Mouse (Mus musculus): ENCODE measurements at regions not wholly inside any gene's neighbourhood (a gene's known extent, or its start where the extent isn't known, plus 50 kb on each side); places are given as distances from the start of the nearest gene placed in this dataset.

DNA sequence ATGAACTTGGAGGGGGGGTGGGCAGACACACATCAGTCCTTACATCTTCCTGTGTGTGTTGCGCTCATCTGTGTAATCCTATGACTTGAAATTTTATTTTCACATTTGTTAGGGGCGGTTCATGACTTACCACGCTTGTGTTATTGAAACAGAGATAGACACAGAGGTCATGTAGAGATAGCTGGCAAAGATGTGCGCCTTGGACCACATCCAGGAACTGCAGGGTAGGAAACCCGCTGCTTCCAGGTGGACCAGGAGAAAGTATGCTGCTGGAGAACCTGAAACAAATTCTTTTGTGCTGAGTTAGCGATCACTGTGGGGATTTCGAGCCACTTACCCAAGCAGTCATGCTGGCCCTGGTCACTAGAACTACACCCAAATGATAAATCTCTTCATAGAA, 89.1 kb downstream of the Kcnj2 start:
- DNase-seq (ENCODE audit: low spot score), result no peak

DNA sequence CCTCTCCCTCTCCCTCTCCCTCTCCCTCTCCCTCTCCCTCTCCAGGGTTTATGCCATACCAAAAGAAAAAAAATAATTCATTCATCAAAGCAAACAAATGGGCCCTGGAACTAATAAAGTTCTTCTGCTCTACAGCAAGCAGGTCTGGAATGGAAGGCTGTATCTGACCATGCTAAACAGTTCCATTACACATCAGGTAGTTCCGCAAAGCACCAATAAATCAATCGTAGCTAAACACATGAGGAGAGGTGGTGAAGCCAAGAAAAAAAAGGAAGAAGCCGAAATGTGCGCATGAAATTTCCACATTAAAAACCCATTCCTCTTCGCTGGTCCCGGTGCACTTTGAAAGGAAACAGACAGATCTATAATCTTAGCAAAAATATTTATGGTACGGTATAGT, 89.8 kb downstream of the Kcnj2 start:
- no peak for DNase-seq (ENCODE audit: low spot score)

DNA sequence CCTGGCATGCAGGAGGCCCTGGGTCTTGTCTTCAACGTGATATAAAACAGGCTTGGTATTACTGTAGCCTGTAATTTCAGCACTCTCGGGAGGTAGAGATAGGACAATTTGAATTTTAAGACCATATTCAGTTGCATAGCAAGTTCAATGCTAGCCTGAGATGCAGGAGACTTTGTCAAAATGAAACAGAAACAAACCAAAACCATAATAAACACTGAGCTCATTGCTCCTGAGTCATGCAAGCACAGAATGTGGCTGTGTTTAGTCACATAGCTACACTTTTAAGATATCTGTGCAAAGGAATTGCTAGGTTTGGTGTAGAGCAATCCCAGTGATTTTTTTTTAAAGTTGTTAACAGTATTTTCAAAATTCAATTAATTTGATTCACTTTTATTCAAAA, 93.3 kb downstream of the Kcnj2 start:
- no peak for DNase-seq (ENCODE audit: low spot score)

DNA sequence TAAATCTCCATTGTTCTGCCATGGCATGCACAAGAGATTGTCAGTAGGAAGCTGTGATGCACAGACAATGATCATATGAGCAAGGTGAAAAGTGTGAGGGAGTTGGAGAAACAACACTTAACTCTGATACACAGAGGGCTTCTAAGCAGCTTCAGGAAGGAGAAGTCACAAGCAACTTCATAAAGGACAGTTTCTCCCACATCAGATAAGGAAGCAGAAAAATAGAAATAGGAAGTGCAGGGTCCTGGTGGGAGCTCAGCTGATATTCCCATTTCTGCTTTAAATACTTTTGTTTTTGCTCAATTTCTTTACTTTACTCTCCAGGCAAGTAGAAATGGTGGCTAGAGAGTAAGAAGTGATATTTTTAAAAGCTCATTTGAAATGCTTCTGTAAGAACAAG, 98.9 kb downstream of the Kcnj2 start:
- no peak for DNase-seq (ENCODE audit: low spot score)

DNA sequence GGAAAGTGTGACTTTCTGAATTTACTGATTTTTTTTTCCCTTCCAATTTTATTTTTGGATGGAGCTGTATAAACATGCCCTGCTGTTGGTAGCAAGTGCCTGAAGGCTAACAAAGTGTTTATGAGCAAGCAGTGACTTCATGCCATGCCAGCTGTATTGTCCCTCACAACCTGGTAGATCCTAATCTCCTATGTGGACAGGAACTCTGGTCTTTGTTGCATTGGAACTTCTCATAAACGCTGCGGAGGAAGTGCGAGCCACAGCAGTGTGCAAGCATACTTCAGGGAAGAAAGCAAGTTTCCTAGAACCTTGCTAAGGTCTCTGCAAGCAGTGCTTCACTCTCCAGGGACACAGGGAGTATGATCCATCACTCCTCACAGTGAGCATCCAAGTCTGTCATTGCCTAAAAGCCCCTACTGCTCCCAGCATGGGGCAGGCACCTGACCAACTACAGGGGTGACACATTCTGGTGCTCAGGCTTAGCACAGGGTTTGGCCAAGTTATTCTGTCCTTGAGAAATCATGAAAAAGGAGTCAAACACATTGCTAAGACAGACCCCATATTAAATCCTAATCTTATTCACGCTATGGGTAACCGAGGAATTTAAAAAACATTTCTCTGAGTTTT, 104.3 kb downstream of the Kcnj2 start:
- no peak for DNase-seq (ENCODE audit: low spot score)

DNA sequence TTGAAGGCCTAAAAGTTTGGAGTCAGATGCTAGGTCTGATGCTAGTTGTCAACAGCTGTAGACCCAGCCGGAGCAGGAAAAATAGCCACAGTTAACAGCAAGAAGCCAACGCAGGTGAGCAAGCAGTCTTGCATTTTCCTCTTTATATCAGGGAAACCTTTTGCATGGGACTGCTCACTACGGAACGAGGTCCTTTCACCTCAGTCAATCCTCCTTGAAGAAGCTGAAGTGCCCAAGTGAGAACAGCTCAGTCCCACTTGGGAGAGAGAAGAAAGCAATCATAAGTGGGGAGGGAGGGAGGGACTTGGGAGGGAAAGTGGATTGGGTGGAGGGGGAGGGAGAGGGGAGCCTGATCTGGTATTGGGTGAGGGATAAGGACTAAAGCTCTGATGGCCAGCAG, 107.6 kb downstream of the Kcnj2 start:
- DNase-seq (ENCODE audit: low spot score), result no peak

DNA sequence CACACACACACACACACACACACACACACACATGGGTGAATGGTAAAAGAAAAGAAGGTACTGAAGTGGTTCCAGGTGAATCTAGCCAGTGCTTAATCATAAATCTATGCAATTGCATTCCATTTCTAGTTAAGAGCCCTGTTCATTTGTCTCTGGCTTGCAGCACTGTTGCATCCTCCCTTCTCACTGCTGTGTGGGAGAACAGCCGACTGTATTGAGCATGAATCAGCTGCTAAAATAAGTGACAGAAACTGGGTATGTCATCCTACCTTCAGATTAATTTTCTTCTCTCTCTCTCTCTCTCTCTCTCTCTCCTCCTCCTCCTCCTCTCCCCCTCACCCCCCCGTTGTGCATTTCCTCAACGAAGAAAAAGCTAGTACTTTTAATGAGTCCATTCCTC, 109.6 kb downstream of the Kcnj2 start:
- DNase-seq (ENCODE audit: low spot score), result no peak

DNA sequence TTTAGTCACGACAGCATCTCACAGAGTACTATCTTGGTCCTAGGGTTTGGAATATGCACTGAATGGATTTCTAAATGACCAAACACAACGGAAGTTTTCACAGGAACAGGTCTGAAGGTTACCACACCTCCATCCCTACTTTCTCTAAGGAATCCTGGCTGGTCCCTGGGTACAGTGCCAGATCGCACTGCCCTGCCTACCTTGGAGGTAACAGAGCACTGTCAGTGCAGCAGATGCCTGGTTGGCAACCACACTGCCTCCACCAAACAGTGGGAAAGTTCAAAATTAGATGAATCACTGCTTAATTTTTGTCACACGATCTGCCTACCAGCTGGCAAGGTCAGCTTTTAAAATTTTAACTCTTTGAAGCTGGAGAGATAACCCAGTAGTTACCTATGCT, 111.6 kb downstream of the Kcnj2 start:
- DNase-seq (ENCODE audit: low spot score), result no peak

DNA sequence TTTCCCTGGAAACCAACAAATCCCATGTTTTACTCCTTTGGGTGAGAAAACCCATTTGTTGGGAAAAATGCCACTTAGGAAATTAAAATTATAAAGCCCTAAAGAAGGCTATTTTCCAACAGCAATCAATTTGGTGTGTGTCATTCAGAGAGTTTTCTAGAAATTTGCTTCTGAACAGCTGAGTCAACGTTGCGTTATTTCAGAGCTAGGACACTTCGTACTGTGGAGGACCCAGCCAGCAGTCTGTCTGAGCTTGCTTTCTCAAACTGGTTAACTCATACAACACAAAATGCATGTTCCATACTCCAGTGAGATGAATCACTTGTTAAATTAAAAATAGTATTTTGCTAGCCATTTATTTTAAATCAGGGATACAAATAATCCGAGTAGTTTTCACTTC, 131.5 kb downstream of the Kcnj2 start:
- DNase-seq (ENCODE audit: low spot score), result no peak

DNA sequence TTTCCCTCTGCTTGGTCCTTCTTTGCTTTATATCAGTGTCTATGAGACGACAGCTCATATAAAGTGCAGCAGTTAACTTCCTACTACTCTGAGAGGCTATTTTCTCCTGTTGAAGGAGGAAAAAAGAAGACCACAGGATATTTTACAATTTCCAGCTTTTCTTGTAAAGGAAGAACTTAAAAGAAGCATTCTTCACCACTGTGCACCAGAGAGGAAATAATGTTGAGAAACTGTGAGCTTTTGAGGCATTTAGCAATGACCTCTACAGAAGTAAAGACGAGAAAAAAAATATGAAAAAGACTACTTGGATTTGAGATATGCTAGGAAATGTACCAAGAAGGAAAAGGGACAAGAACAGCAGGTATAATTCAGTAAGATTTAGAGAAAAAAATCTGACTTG, 134.5 kb downstream of the Kcnj2 start:
- DNase-seq (ENCODE audit: low spot score), result no peak

DNA sequence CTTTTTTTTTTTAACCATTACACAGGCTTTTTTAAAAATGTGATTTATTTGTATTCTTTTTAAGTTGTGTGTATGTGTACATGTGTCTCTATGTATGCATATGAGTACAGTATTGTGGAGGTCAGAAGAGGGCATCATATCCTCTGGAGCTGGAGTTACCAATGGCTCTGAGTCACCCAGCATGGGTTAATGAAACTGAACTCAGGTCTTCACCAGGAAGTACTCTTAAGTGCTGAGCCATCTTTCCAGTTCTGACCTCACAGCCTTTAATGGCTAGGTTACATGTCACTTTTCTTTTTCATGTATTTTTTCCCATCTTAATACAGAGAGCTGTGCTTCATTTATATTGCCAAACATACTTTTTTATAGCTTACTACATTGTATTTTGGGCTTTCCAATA, 136.8 kb downstream of the Kcnj2 start:
- no peak for DNase-seq (ENCODE audit: low spot score)

DNA sequence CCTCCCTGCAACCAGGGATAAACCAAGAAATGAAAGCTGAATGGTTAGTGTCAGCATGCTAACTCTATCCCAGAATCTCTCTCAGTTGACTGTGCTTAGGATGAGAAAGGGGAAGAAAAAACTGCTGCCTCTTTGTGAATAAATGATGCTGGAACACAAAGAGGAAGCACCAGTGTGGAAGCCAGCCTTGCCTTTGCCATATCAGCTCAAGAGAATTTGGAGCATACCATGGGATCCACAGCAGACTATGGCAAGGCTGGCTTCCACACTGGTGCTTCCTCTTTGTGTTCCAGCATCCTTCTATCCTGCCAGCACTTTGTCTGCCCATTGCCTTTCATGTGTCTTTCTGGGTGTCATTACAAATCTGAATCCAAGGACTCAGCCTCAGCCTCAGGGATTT, 144.6 kb downstream of the Kcnj2 start:
- DNase-seq (ENCODE audit: low spot score), result no peak

DNA sequence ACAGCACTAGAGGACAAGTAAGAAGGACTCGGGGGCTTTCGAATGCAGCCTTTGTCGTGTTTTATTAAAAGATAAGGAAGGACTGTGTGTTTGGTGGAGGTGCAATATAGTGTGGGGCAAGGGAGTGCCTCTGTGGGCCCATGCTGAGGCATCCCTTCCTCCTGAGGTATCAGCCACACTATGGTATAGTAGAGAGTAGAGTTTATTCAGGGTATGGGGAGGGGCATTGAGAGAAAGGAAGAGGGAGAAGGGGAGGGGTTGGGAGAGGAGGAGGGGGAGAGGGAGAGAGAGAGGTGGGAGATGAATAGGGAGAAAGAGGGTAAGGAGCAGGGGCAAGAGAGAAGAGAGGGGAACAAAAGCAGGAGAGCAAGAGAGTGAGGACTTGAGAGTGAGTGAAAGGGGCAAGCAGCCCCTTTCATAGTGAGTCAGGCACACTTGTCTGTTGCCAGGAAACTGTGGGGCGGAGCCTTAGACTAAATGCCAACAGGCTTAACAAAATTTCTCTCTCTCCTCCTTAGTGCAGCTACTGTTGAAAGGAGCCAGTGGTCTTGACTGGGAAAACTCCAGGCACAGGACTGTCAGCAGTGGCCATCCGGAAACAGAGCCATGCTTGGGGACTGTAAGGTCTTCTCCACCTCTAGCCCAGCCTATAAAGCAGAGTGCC, 146.2 kb downstream of the Kcnj2 start:
- DNase-seq (ENCODE audit: low spot score), result no peak

DNA sequence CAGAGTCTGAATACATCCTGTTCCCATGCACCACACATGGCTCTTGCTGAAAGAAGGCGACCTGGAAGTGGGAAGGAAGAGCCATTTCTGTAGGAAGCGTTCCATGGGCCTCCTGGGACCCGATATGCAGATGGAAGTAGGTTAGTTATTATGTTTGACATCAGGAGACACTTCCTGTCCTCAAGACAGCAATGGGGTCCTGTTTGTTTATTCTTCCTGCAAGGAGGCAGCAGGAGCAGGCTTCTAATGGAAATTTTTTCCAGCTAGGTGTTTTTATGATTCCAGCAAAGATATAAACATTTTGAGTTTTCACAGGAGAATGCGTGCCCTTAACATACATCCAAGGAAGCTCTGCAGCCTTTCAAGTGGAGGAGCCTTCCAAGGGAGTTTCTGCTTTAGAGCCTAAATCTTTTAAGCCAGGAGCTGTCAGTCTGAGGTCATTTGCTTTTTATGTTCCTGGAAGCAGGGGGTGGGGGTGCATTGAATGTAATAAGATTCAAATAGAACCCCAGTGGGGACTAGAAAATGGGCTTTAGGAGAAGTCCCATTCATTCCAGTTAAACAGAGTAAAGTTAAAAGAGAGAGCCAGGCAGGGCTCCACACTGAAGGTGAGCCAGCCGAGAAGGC, 146.9 kb downstream of the Kcnj2 start:
- DNase-seq (ENCODE audit: low spot score), result no peak

DNA sequence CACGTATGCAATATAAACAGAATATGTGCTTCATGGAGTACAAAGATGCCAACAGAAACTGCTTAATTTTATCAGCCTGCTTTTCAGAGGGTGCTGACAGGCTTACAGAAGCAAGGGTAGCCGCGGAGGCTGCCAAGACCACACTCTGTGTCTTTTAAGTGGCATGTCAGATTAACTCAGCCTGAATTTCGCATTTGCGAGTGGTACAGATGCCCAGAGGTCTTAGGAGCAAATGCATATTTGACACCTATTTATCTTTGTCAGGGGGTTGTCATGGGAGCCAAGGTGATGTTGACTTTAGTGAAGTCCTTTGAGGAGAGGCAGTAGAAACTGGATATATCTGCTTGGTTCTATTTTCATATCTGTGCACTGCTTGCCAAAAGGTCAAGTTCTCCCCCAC, 149.0 kb downstream of the Kcnj2 start:
- no peak for DNase-seq (ENCODE audit: low spot score)

DNA sequence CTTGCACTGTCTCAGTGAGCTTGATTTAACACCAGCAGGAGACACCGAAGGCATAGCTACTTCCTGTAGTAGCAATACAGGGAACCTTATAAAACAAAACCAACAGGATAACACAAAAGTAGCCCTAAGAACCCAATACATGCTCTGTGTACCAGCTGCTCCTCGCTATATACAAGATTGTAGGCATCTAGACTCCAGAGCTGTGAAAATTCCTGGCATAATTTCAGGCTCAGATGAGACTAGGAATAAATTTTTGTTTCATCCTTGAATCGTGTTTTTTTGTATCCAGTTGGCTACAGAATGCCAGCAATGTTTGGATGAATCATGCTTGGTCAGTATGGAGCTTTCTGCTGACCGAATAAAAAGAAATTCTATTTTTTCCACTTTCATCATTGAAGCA, 157.9 kb downstream of the Kcnj2 start:
- no peak for DNase-seq (ENCODE audit: low spot score)

DNA sequence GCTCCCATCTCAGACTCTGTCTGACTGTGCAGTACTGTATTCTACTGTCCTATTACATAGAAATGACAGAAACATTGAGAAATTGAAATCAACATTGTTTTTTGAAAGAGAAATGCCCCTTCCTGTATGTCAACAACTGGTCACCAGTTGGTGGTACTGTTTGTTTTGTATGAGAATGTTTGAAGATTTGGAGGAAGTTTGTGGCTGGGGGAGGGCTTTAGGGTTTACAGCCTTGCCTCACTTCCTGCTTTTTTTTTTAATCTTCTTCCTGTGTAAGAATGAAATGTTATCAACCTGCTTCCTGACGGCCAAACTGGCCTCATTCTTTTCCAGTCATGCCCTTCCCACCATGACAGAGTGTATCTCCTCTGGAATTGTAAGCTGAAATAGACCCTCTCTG, 161.3 kb downstream of the Kcnj2 start:
- no peak for DNase-seq (ENCODE audit: low spot score)

DNA sequence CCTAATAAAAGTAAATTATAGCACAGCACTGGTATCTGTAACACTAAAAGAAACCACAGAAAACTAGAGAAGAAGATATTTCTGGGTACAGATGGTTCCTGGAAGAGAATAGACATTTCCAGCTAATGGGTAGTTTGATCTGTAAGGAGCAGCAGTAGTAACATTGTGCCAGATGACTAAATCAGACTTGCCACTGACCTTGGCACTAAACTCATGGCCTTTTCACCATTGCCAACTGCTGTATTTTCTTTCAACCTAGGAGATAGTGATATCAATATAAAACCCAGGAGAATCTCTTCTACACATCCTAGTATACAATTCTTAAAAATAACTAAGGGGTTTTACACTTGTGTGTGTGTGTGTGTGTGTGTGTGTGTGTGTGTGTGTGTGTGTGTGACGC, 170.8 kb downstream of the Kcnj2 start:
- no peak for DNase-seq (ENCODE audit: low spot score)

DNA sequence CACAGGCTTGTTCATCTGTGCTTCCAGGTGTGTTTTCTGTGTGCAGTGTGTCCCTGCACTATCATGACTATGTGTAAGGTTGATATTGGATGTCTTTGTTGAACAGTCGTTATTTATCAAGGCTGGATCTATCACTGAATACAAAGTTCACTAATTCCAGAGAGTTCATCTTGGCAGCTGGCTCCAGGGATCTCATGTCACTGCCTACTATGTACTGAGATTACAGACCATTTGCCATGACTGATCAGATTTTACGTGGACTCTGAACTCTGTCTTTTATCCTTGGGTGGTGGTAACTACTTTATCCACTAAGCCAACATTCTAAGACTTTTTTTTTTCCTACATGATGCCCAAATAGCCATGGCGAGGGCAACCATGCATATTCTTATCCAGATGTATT, 173.8 kb downstream of the Kcnj2 start:
- no peak for DNase-seq (ENCODE audit: low spot score)

DNA sequence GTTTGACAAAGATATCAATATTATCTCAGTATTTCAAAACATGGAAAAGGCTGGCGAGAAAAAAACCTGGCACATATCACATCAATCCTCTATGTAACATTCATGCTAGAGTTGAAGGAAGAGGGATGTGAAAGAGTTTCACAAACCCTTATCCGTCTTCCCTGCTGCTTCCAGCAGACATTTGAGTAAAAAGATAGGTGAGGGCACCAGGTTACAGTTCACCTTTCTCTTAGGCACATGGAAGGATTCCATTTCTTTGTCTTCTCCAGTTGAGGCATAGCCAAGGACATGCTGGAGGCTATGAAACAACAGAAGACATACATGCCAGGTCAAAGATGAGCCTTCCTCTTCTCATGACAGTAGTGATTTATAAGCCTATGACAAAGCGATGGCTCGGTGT, 186.3 kb downstream of the Kcnj2 start:
- no peak for DNase-seq (ENCODE audit: low spot score)

DNA sequence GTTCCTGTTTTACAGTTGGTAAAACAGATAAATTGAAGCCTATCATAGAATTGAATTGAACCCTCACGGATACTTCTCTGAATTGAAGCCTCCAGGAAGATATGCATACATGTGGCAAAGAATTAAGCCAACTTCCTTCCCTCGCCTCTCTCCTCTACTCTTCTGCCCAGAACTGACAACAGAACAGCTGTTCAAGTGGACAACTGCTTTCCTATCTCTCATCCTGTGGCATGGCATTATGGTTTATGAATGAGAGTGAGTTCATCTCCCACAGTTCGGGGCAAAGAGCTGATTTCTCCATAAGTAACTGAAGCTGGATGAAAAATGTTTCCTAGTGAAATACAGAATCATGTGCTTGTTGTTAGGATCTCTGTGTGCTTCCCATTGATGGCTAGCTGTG, 190.6 kb downstream of the Kcnj2 start:
- DNase-seq (ENCODE audit: low spot score), result no peak

DNA sequence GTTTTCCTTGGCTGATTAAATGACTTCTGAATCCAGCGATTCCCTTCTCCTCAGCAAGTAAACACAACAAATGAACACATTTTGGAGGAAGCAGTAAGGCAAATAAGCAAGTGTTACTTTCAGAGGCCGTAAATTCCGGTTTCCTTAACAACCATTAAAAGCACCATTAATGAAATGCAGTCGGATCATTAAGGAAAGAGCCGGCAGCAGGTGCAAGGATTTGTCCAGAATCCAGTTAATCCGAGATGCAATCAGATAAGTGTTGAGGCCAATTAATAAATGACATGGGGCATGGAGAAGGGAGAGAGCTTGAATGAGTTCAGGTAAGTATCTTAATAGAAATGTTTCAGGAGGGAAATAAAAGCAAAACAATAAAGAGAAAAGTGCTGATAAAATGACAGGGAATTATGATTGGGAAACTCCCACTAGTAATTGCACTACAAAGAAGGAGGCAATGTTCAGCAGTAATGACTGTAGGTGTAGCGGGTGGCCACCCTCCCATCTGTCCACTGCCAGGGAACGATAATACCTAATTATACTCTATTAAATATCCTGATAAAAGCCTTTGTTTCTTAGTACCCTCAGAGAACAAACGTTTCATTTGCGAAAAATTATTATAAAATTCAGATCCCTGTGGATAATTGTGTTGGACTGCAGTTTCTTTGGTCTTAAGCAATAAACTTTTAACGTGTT, 194.9 kb downstream of the Kcnj2 start:
- no peak for DNase-seq (ENCODE audit: low spot score)

DNA sequence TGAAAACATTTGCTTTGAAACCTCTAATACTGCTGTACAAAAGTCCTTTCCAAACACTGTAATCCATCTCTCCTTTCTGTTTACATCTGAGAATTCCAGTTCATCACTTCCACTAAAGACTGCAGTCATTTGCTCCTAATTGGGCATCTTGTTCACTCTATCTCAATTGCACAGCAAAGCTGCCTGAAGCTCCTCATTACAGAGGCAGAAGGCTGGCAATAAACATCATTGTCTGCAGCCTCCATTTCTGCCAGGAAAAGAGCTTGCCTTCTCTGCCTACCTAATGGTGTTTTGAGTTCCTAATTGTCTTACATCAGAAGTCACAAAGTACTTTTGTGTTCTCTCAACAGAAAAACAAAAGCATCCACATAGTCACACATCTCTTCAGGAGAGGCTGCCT, 207.7 kb downstream of the Kcnj2 start:
- DNase-seq (ENCODE audit: low spot score), result peak; percentile 34
